ENCODE assay signal across 26 mouse cellular contexts in genomic region chr17:31258310-31258865, GRCm38 (mm10). TPM values are rescaled to one million over a fixed set of nuclear protein-coding genes. Genes with fewer than 3 reads are reported as not detected.
DNase-seq lines count a peak whose midpoint lies in the region; ATAC-seq and TF ChIP-seq lines count a peak whose summit lies in the region.
"Had no signal": no experiment of that assay in that cellular context is flagged by ENCODE, and none has a peak within 500 bp of the region (broad histone marks: within the 10 kb centered on the region; RNA-seq: fewer than 3 reads in every experiment).

No protein-coding gene starts in this region.

- ATAC-seq in kidney, postnatal 0 days (replicated peaks; ENCODE audit: low FRiP score, low read depth), result no peak
- no peak for ATAC-seq in liver, embryonic 12.5 days
- ATAC-seq: forebrain, embryonic 15.5 days; hindbrain, embryonic 16.5 days; inflammation-experienced regulatory T-cells, adult 6 months; intestine, postnatal 0 days had no signal

- no peak overlapping the region for H3K27ac ChIP-seq in kidney, postnatal 0 days
- H3K27ac ChIP-seq in liver, embryonic 12.5 days, result no peak overlapping the region
- H3K27ac ChIP-seq: embryonic facial prominence, embryonic 10.5 days; forebrain, embryonic 10.5 days; forebrain, embryonic 15.5 days; heart, adult 2 months; heart, embryonic 15.5 days; hindbrain, embryonic 12.5 days had no signal

- no peak overlapping the region for H3K9ac ChIP-seq in kidney, postnatal 0 days (ENCODE audit: low read depth, low read length)
- H3K9ac ChIP-seq in liver, embryonic 12.5 days, result no peak overlapping the region
- H3K9ac ChIP-seq: forebrain, embryonic 15.5 days; heart, embryonic 15.5 days; hindbrain, embryonic 12.5 days had no signal

- no peaks in the 10 kb centered on the region for H3K27me3 ChIP-seq in kidney, postnatal 0 days (ENCODE audit: insufficient read depth, low read length)
- H3K27me3 ChIP-seq in liver, embryonic 12.5 days (replicated peaks), result no peaks in the 10 kb centered on the region
- H3K27me3 ChIP-seq: forebrain, embryonic 15.5 days; heart, embryonic 15.5 days; hindbrain, embryonic 12.5 days had no signal

- no peaks in the 10 kb centered on the region for H3K9me3 ChIP-seq in kidney, postnatal 0 days (replicated peaks; ENCODE audit: low read length)
- H3K9me3 ChIP-seq in liver, embryonic 12.5 days (replicated peaks), result no peaks in the 10 kb centered on the region
- H3K9me3 ChIP-seq: embryonic facial prominence, embryonic 10.5 days; forebrain, embryonic 10.5 days; forebrain, embryonic 15.5 days; heart, embryonic 15.5 days; hindbrain, embryonic 12.5 days had no signal

- TF ChIP-seq CTCF in kidney, postnatal 0 days (IDR thresholded peaks at IDR 0.05; ENCODE audit: low read depth), result no peak

- H3K4me1 ChIP-seq in kidney, postnatal 0 days (replicated peaks; ENCODE audit: insufficient read depth, low read length), result no peaks in the 10 kb centered on the region
- H3K4me1 ChIP-seq in liver, embryonic 12.5 days, result peaks cover 8% of the 10 kb centered on the region; the same call in 1 of the 2 replicates

- 57% methylated on average over 9 of the region's 9 CpGs for WGBS in kidney, postnatal 0 days
- 72% methylated on average over 9 of the region's 9 CpGs for whole genome bisulfite sequencing in liver, embryonic 12.5 days (ENCODE audit: insufficient replicate concordance)

- intact Hi-C loops in gastrocnemius, postnatal 36 days (cut with DNase I), result no loop called here

- no peak overlapping the region for H3K4me2 ChIP-seq in kidney, postnatal 0 days (ENCODE audit: low read length)
- H3K4me2 ChIP-seq in liver, embryonic 12.5 days, result no peak overlapping the region
- H3K4me2 ChIP-seq: forebrain, embryonic 15.5 days; heart, embryonic 11.5 days; heart, embryonic 15.5 days; hindbrain, embryonic 12.5 days had no signal

- H3K4me3 ChIP-seq in kidney, postnatal 0 days (replicated peaks; ENCODE audit: low read depth, low read length), result no peak overlapping the region
- no peak overlapping the region for H3K4me3 ChIP-seq in liver, embryonic 12.5 days
- H3K4me3 ChIP-seq: embryonic facial prominence, embryonic 10.5 days; forebrain, embryonic 10.5 days; forebrain, embryonic 15.5 days; heart, adult 2 months; heart, embryonic 15.5 days; hindbrain, embryonic 12.5 days had no signal

- H3K36me3 ChIP-seq in kidney, postnatal 0 days (ENCODE audit: insufficient read depth, low read length), result no peaks in the 10 kb centered on the region
- H3K36me3 ChIP-seq in liver, embryonic 12.5 days, result no peaks in the 10 kb centered on the region
- H3K36me3 ChIP-seq: embryonic facial prominence, embryonic 10.5 days; forebrain, embryonic 10.5 days; forebrain, embryonic 15.5 days; heart, embryonic 15.5 days; hindbrain, embryonic 12.5 days had no signal

- peak; percentile 83 for DNase-seq in gastrocnemius, adult 18-20 months (ENCODE audit: low spot score)
- DNase-seq in gastrocnemius, postnatal 4 days (ENCODE audit: low spot score in 2 of 2), result no peak
- peak; percentile 55 for DNase-seq in kidney, postnatal 0 days (ENCODE audit: low spot score)
- no peak for DNase-seq in kidney, postnatal 10 days
- DNase-seq in gastrocnemius, adult 8-10 months (ENCODE audit: low spot score in 2 of 2), result peak; percentile 65 to 78
- DNase-seq in gastrocnemius, postnatal 36 days, result peak; percentile 56 to 58
- no peak for DNase-seq in embryo, embryonic 10.5 days (ENCODE audit: low spot score)
- DNase-seq: adrenal gland, postnatal 14 days; cerebellum, adult 18-20 months; cerebellum, adult 9-11 months; cerebellum, postnatal 36 days; heart, adult 2 months had no signal

RNA-seq across cellular contexts. Expression of gene Rsph1, which starts 18.8 kb away (rescaled TPM):
- 10 to 100 TPM in 1 of 2 experiments, 1 to 10 TPM in 1; 2.4 to 11.6 TPM for total RNA-seq in gastrocnemius, adult 18-20 months (2021)
- 1 to 10 TPM; 1.8 to 2.1 TPM for total RNA-seq in gastrocnemius, postnatal 4 days (2021)
- polyA plus RNA-seq in kidney, postnatal 0 days (2015; fragmentation: Nextera tagmentation; extraction: Ambion mirVana), result 1.3 and 2.2 TPM in 2 replicates
- total RNA-seq in gastrocnemius, adult 8-10 months (2022), result 1 to 10 TPM; 1.8 to 8.3 (median 4.9) TPM
- 1 to 10 TPM; 7.7 to 8.6 TPM for total RNA-seq in gastrocnemius, postnatal 36 days (2021)
- polyA plus RNA-seq in liver, embryonic 12.5 days (2016; fragmentation: Nextera tagmentation; extraction: Ambion mirVana), result 0.25 and 0.32 TPM in 2 replicates

RNA-seq across cellular contexts. Expression of gene Slc37a1, which starts 28.2 kb away (rescaled TPM):
- total RNA-seq in gastrocnemius, adult 18-20 months (2021), result 1 to 10 TPM; 3.7 to 5.9 TPM
- total RNA-seq in gastrocnemius, postnatal 4 days (2021), result 1 to 10 TPM; 1.4 to 2.4 TPM
- polyA plus RNA-seq in kidney, postnatal 0 days (2015; fragmentation: Nextera tagmentation; extraction: Ambion mirVana), result 2.8 and 3.9 TPM in 2 replicates
- total RNA-seq in gastrocnemius, adult 8-10 months (2022), result 1 to 10 TPM; 2.4 to 4.6 (median 3.0) TPM
- 1 to 10 TPM; 3.3 to 3.6 TPM for total RNA-seq in gastrocnemius, postnatal 36 days (2021)
- 4.4 and 5.4 TPM in 2 replicates for polyA plus RNA-seq in liver, embryonic 12.5 days (2016; fragmentation: Nextera tagmentation; extraction: Ambion mirVana)

RNA-seq across cellular contexts. Expression of gene Ubash3a, which starts 50.7 kb away (rescaled TPM):
- total RNA-seq in gastrocnemius, adult 18-20 months (2021), result not detected
- under 1 TPM; 0.10 to 0.29 TPM for total RNA-seq in gastrocnemius, postnatal 4 days (2021)
- polyA plus RNA-seq in kidney, postnatal 0 days (2015; fragmentation: Nextera tagmentation; extraction: Ambion mirVana), result 0.11 and 0.14 TPM in 2 replicates
- total RNA-seq in gastrocnemius, adult 8-10 months (2022), result not detected
- under 1 TPM in 1 of 2 experiments, not detected in 1; 0.41 TPM for total RNA-seq in gastrocnemius, postnatal 36 days (2021)
- polyA plus RNA-seq in liver, embryonic 12.5 days (2016; fragmentation: Nextera tagmentation; extraction: Ambion mirVana), result 23.2 and 25.6 TPM in 2 replicates
- total RNA-seq: heart, postnatal 25 days had no signal
- polyA plus RNA-seq: C2C12; frontal cortex, adult 2 months; hindbrain, embryonic 12.5 days; hindbrain, embryonic 16.5 days; intestine, postnatal 0 days had no signal

RNA-seq across cellular contexts. Expression of gene Tmprss3, which starts 59.6 kb away (rescaled TPM):
- total RNA-seq in gastrocnemius, adult 18-20 months (2021), result not detected
- not detected for total RNA-seq in gastrocnemius, postnatal 4 days (2021)
- 0.05 TPM in 1 of 2 replicates, not detected in the other for polyA plus RNA-seq in kidney, postnatal 0 days (2015; fragmentation: Nextera tagmentation; extraction: Ambion mirVana)
- not detected for total RNA-seq in gastrocnemius, adult 8-10 months (2022)
- total RNA-seq in gastrocnemius, postnatal 36 days (2021), result not detected
- 0.24 and 0.33 TPM in 2 replicates for polyA plus RNA-seq in liver, embryonic 12.5 days (2016; fragmentation: Nextera tagmentation; extraction: Ambion mirVana)
- total RNA-seq: adrenal gland, adult 18-20 months; adrenal gland, postnatal 14 days; heart, adult 2 months; heart, postnatal 25 days had no signal
- polyA plus RNA-seq: C2C12; embryonic facial prominence, embryonic 10.5 days; forebrain, embryonic 10.5 days; forebrain, embryonic 15.5 days; heart, adult 2 months; heart, embryonic 11.5 days; heart, embryonic 15.5 days; hindbrain, embryonic 16.5 days had no signal

Comparison
In these comparisons a context has a peak if more than half of its experiments do, and no peak if none do; other contexts are left out.
1. DNase-seq: peak in gastrocnemius, adult 18-20 months (single experiment), kidney, postnatal 0 days (single experiment), gastrocnemius, adult 8-10 months (2 of 2) and gastrocnemius, postnatal 36 days (2 of 2); none in gastrocnemius, postnatal 4 days (0 of 2), kidney, postnatal 10 days (single experiment) and embryo, embryonic 10.5 days (single experiment).